Mouse (Mus musculus): ENCODE results near the gene Otud5.
"Not testable (repeated sequence)": the region's sequence is repeated elsewhere in the genome, so short reads cannot be mapped to it uniquely, and the experiment has no call there.

Otud5 gene

DNA sequence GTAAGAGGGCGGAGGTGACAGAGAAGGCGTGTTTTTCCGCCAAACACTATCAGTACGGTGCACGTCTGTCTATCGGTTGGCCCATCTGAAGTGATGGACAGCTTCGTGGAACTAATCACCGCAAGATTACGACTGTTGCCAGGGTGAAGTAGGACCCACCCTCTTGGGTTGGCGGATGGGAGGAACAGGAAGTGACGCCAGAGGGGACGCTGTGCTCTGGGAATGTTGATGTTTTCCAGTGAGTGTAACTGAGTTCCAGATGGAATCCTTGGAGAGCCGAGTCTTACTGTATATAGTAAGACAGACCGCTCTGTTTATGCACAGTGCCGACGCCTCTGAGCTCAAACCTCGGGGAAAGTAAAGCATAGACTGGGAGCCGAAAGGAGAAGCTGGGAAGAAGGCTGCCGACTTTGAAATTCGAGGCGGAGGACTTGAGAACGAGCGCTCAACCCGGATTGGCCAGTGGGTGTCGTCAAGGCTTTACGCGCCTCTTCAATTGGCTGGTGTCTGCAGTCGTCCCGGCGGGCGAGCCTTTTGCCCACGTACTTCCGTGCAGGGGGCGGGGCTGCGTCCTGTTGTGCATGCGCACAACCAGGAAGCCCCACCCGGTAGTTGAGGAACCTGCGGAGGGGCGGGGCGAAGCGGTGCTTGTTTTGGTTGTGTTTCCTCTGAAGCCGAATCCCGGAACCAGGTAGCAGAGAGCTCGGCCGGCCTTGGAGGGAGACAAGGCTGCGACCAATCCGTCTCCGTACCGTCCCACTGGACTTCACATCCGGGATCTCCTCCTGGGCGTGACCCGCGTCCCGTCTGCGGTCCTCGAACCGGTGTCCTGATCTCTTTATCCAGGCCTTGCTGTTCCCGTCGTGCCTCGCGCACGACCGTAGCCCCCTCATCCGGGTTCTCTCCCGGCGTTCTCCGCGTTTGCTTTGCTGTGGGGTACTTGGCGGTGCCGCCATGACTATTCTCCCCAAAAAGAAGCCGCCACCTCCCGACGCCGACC lies at the start of gene Otud5:
TSS of gene Otud5 (plus strand) at position 202 of the 1,000 bp plus-strand sequence.
- peak; percentile 96 for DNase-seq (ENCODE audit: low read depth)

GRCm38 (mm10) chrX:7793361-7793760 lies 47.8 kb upstream of the Otud5 start:
- DNase-seq (ENCODE audit: low read depth): peak; percentile 52

DNA sequence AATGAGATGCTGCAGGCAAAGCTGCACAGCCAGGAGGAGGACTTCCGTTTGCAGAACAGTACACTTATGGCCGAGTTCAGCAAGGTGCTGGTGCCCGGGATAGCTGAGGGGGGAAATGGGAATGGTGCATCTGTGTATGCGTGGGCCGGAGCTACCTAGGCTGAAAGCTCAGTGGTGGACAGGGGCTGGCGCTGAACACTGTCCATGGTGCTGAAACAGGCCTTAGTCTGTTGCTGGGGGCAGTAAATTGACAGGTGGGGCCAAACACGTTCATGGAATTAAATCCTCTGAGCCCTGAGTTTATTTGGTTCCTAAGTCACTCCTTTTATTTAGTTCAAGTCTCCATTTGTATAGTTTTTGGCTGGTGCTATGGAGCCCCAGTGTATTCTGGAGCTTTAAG lies 46.1 kb upstream of the Otud5 start:
- DNase-seq (ENCODE audit: low read depth): peak; percentile 27

DNA sequence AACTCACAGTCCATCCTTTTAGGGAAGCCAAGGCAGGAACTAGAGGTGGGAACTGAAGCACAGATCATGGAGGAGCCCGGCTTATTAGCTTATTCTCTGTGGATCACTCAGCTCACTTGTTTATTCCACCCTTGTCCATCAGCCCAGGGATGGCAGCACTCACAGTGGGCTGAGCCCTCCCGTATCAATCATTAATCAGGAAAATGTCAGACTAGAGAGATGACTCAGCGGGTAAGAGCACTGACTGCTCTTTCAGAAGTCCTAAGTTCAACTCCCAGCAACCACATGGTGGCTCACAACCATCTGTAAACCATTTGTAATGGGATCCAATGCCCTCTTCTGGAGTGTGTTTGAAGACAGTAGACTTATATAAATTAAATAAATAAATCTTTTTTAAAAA lies 43.8 kb upstream of the Otud5 start:
- DNase-seq (ENCODE audit: low read depth): no peak

DNA sequence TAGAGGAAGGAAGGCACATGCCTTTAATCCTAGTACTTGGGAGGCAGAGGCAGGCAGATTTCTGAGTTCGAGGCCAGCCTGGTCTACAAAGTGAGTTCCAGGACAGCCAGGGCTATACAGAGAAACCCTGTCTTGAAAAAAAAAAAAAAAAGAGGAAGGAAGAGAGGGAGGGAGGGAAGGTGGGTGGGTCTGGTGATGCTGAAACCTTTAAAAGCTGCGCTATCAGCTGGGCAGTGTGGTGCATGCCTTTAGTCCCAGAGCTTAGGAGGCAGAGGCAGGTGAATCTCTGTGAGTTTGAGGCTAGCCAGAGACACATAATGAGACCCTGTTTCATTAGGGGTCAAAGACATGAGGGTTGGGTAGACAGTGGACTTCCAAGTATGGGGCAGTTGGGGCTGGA lies 39.0 kb upstream of the Otud5 start:
- not testable (repeated sequence) for DNase-seq (ENCODE audit: low read depth)

GRCm38 (mm10) chrX:7815016-7815415 lies 26.1 kb upstream of the Otud5 start:
- peak; percentile 30 for DNase-seq (ENCODE audit: low read depth)

- no peak for DNase-seq (ENCODE audit: low read depth)
Measured at GRCm38 (mm10) chrX:7821865-7822779, 19.0 kb upstream of the Otud5 start, which contains the start of gene Kcnd1. Kcnd1 (plus strand) TSS chrX:7822289.

DNA sequence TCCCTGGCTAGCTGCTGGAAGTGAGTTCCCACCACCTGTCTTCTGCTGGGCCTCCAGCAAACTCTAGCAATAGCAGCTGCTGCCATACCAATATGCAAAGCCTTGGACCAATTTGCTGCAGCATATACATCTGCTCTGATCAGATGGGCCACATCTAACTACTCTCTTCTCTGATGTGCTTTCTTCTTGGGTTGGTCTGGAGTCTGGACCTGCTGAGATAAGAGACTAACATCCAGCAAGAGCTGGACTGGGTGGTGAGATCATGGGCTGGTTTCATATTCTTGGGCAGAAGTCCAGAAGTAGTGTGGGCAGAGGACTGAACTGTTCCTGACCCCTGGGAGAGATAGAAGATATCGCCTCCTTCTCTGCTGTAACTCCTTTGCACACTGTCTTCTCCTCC lies 4.0 kb upstream of the Otud5 start:
- no peak for DNase-seq (ENCODE audit: low read depth)

GRCm38 (mm10) chrX:7840842-7841162 lies 362 bp upstream of the Otud5 start:
- DNase-seq (ENCODE audit: low read depth): no peak

DNA sequence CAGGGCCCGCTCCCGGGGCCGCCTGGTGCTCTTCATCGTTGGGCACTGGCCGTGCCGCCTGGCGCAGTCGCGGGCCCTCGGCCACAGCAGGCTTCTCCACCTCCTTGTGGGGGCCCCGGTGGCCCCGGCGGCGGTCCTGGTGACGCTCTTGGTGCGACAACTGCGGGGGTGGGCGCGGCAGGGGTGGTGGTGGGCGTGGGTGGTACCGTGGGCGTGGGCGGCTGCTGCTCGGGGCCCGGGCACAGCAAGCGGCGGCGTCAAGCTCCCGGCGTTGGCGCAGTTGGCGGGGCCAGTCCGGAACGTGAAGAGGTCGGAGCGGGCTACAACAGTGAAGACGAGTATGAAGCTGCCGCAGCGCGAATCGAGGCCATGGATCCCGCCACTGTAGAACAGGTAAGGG lies 1.2 kb downstream of the Otud5 start:
- no peak for DNase-seq (ENCODE audit: low read depth)

GRCm38 (mm10) chrX:7847845-7848244 lies 6.7 kb downstream of the Otud5 start:
- no peak for DNase-seq (ENCODE audit: low read depth)

- peak; percentile 72 for DNase-seq (ENCODE audit: low read depth)
Measured at GRCm38 (mm10) chrX:7854578-7854977, 13.4 kb downstream of the Otud5 start.

GRCm38 (mm10) chrX:7859191-7859753 lies 18.1 kb downstream of the Otud5 start:
- no peak for DNase-seq (ENCODE audit: low read depth)

GRCm38 (mm10) chrX:7863181-7863580 lies 22.0 kb downstream of the Otud5 start:
- DNase-seq (ENCODE audit: low read depth): no peak

- DNase-seq (ENCODE audit: low read depth): peak; percentile 27
Measured at GRCm38 (mm10) chrX:7864551-7864950, 23.4 kb downstream of the Otud5 start.

GRCm38 (mm10) chrX:7865343-7865742 lies 24.2 kb downstream of the Otud5 start:
- DNase-seq (ENCODE audit: low read depth): peak; percentile 72

- DNase-seq (ENCODE audit: low read depth): no peak
Measured at GRCm38 (mm10) chrX:7865786-7866185, 24.6 kb downstream of the Otud5 start.

DNA sequence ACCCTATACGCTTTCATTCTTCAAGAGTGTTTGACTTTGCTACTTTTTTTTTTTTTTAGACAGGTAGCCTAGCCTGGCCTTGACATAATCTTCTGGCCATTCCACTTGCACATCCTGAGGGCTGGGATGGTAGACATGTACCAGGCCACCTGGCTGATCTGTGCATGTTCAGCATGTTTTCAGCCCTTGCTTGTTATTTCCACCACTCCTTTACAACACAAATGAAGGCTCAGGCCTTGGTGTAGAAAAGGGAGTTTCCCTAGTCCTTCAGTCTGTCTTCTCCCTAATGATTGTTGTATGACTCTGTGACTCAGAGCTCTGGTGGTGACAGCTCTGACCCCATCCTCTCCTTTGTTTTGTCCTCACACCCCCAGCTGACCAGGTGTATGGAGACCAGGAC lies 26.0 kb downstream of the Otud5 start:
- no peak for DNase-seq (ENCODE audit: low read depth)

- DNase-seq (ENCODE audit: low read depth): no peak
Measured at GRCm38 (mm10) chrX:7868506-7868905, 27.3 kb downstream of the Otud5 start.

DNA sequence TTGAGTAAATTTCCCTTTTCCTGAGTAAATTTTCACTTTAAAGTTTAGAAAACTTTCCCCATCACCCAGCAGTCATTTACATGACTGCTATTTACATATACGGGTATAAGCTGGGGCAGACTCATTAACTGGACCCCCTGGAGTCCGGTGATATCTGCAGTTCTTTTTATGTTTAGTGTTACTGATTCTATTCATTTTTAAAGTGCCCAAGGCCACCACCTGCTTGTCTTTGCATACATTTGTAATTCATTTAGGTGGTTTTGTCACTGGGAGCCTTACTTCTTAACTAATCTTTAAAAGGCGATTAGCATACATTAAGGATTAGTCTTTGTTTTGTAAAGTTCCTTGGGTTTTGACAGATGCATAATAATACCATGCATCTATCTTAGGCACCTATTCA lies 28.7 kb downstream of the Otud5 start:
- DNase-seq (ENCODE audit: low read depth): no peak

- DNase-seq (ENCODE audit: low read depth): peak; percentile 90
Measured at GRCm38 (mm10) chrX:7878007-7878419, 36.8 kb downstream of the Otud5 start, which contains the start of gene Pim2. Pim2 (plus strand) TSS chrX:7878262.

DNA sequence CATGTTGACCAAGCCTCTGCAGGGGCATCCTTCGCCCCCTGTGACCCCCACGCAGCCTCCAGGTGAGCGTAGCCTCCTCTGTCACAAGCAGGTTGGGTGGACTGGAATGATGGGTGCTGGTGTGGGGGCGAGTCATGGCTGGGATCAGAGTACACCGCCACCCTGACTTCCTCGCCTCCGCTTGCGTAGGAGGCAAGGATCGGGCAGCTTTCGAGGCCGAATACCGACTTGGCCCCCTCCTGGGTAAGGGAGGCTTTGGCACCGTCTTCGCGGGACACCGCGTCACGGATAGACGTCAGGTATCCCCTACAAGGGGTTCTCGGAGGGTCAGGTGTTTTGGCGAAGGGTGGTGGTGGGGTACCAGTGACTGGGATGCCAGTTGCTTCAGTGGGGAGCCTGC lies 37.3 kb downstream of the Otud5 start:
- DNase-seq (ENCODE audit: low read depth): peak; percentile 56
